In the genomic region with DNA sequence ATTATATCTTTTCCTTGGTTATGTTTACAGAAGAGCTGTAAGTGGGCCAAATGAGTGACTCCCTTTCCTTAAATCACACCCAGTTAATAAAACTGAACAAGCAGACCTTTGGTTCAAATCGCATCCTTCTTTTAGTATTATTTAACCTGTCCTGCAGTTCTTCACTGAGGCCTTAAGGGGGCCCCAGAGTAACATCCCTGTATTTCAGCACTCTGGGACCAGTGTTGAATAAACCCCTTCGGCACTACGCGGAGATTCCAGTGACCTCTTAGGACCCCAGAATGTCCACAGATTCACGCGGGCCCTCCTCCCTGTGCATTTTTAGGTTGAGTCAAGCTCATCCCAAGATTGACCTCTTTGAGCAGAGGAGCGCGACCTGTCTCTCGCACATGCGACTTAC, we compare ENCODE assay signal across 12 mouse cellular contexts.
DNase-seq lines count a peak whose midpoint lies in the region; ATAC-seq and TF ChIP-seq lines count a peak whose summit lies in the region.
"Had no signal": no experiment of that assay in that cellular context is flagged by ENCODE, and none has a peak within 500 bp of the region (broad histone marks: within the 10 kb centered on the region; RNA-seq: fewer than 3 reads in every experiment).

No protein-coding gene starts in this region.

- no peaks in the 10 kb centered on the region for H3K27me3 ChIP-seq in hindbrain, postnatal 0 days (ENCODE audit: insufficient read depth, low read length)
- no peaks in the 10 kb centered on the region for H3K27me3 ChIP-seq in hindbrain, embryonic 10.5 days (ENCODE audit: insufficient read depth, poor library complexity, severe bottlenecking)
- no peaks in the 10 kb centered on the region for H3K27me3 ChIP-seq in testis, adult 2 months (ENCODE audit: control insufficient read depth, insufficient read depth, low read length)
- no peaks in the 10 kb centered on the region for H3K27me3 ChIP-seq in embryonic facial prominence, embryonic 10.5 days (replicated peaks; ENCODE audit: low read depth, poor library complexity, severe bottlenecking)
- H3K27me3 ChIP-seq in midbrain, embryonic 15.5 days (replicated peaks): no peaks in the 10 kb centered on the region
- H3K27me3 ChIP-seq: liver, embryonic 15.5 days had no signal

- H3K9ac ChIP-seq in hindbrain, postnatal 0 days (replicated peaks; ENCODE audit: low read length): no peak overlapping the region
- H3K9ac ChIP-seq in midbrain, embryonic 15.5 days: no peak overlapping the region
- H3K9ac ChIP-seq: forebrain, postnatal 0 days; liver, embryonic 15.5 days had no signal

- TF ChIP-seq POLR2A in testis, adult 2 months (IDR thresholded peaks at IDR 0.05; ENCODE audit: control insufficient read depth, low read depth, low read length): no peak

- no peak overlapping the region for H3K4me3 ChIP-seq in hindbrain, postnatal 0 days (ENCODE audit: low read length)
- no peak overlapping the region for H3K4me3 ChIP-seq in hindbrain, embryonic 10.5 days
- peak overlapping the region; percentile 44 for H3K4me3 ChIP-seq in testis, adult 2 months (ENCODE audit: control insufficient read depth, low read depth, low read length)
- no peak overlapping the region for H3K4me3 ChIP-seq in embryonic facial prominence, embryonic 10.5 days
- no peak overlapping the region for H3K4me3 ChIP-seq in midbrain, embryonic 15.5 days
- H3K4me3 ChIP-seq: liver, embryonic 15.5 days; myocyte had no signal

- no peaks in the 10 kb centered on the region for H3K36me3 ChIP-seq in hindbrain, postnatal 0 days (ENCODE audit: insufficient read depth, low read length)
- H3K36me3 ChIP-seq in hindbrain, embryonic 10.5 days: no peaks in the 10 kb centered on the region
- no peaks in the 10 kb centered on the region for H3K36me3 ChIP-seq in testis, adult 2 months (ENCODE audit: control insufficient read depth, insufficient read depth, low read length)
- no peaks in the 10 kb centered on the region for H3K36me3 ChIP-seq in embryonic facial prominence, embryonic 10.5 days (replicated peaks)
- H3K36me3 ChIP-seq in midbrain, embryonic 15.5 days (replicated peaks): no peaks in the 10 kb centered on the region
- H3K36me3 ChIP-seq: liver, embryonic 15.5 days had no signal

- TF ChIP-seq CTCF in hindbrain, postnatal 0 days (IDR thresholded peaks at IDR 0.05; ENCODE audit: low read depth): peak; percentile 23; the same call in 1 of the 2 replicates
- TF ChIP-seq CTCF in testis, adult 2 months (IDR thresholded peaks at IDR 0.05; ENCODE audit: control insufficient read depth, insufficient read depth, insufficient replicate concordance, low read depth, low read length): 0 out of 2 replicates have a peak, but pooled peaks have one; percentile 2

- no peaks in the 10 kb centered on the region for H3K9me3 ChIP-seq in hindbrain, postnatal 0 days (ENCODE audit: low read length)
- H3K9me3 ChIP-seq in hindbrain, embryonic 10.5 days: no peaks in the 10 kb centered on the region
- H3K9me3 ChIP-seq in embryonic facial prominence, embryonic 10.5 days: no peaks in the 10 kb centered on the region
- H3K9me3 ChIP-seq in midbrain, embryonic 15.5 days: no peaks in the 10 kb centered on the region
- H3K9me3 ChIP-seq: liver, embryonic 15.5 days had no signal

- no peak overlapping the region for H3K27ac ChIP-seq in hindbrain, postnatal 0 days
- no peak overlapping the region for H3K27ac ChIP-seq in hindbrain, embryonic 10.5 days
- H3K27ac ChIP-seq in testis, adult 2 months (ENCODE audit: control insufficient read depth, insufficient read depth, low read depth, low read length): no peak overlapping the region
- H3K27ac ChIP-seq in embryonic facial prominence, embryonic 10.5 days (replicated peaks): no peak overlapping the region
- H3K27ac ChIP-seq in midbrain, embryonic 15.5 days: no peak overlapping the region
- H3K27ac ChIP-seq: liver, embryonic 15.5 days had no signal

- H3K4me2 ChIP-seq in hindbrain, postnatal 0 days (ENCODE audit: low read depth, low read length): no peak overlapping the region
- no peak overlapping the region for H3K4me2 ChIP-seq in midbrain, embryonic 15.5 days
- H3K4me2 ChIP-seq: liver, embryonic 15.5 days had no signal

- no peak for DNase-seq in hindbrain, postnatal 0 days (ENCODE audit: low spot score)
- DNase-seq in hindbrain, embryonic 10.5 days (ENCODE audit: low spot score): no peak
- DNase-seq in testis, postnatal 10 days (ENCODE audit: low spot score): no peak
- DNase-seq in embryonic facial prominence, embryonic 10.5 days (ENCODE audit: low spot score): peak; percentile 13
- DNase-seq in testis, postnatal 14 days (ENCODE audit: low spot score): peak; percentile 11
- no peak for DNase-seq in right cerebral cortex, adult 2 months (ENCODE audit: low spot score in 2 of 2)
- DNase-seq: forebrain, postnatal 0 days; spleen, adult 18-20 months had no signal

- no peak for ATAC-seq in hindbrain, postnatal 0 days
- no peak for ATAC-seq in midbrain, embryonic 15.5 days (replicated peaks)
- ATAC-seq: forebrain, postnatal 0 days had no signal

- H3K4me1 ChIP-seq in hindbrain, postnatal 0 days (ENCODE audit: insufficient read depth, low read length): no peaks in the 10 kb centered on the region
- no peaks in the 10 kb centered on the region for H3K4me1 ChIP-seq in hindbrain, embryonic 10.5 days (replicated peaks)
- H3K4me1 ChIP-seq in testis, adult 2 months (ENCODE audit: control insufficient read depth, insufficient read depth, low read length): peaks cover 3% of the 10 kb centered on the region; the same call in 1 of the 2 replicates
- no peaks in the 10 kb centered on the region for H3K4me1 ChIP-seq in embryonic facial prominence, embryonic 10.5 days
- H3K4me1 ChIP-seq in midbrain, embryonic 15.5 days: no peaks in the 10 kb centered on the region
- H3K4me1 ChIP-seq: liver, embryonic 15.5 days had no signal

- WGBS in hindbrain, postnatal 0 days: 65% methylated on average over 10 of the region's 10 CpGs
- WGBS in hindbrain, embryonic 10.5 days: 67% methylated on average over 10 of the region's 10 CpGs
- WGBS in embryonic facial prominence, embryonic 10.5 days: 60% methylated on average over 10 of the region's 10 CpGs
- WGBS in midbrain, embryonic 15.5 days: 67% methylated on average over 10 of the region's 10 CpGs

Comparison
In these comparisons a context has a peak if more than half of its experiments do, and no peak if none do; other contexts are left out.
1. DNase-seq: peak in embryonic facial prominence, embryonic 10.5 days (single experiment) and testis, postnatal 14 days (single experiment); none in hindbrain, postnatal 0 days (single experiment), hindbrain, embryonic 10.5 days (single experiment), testis, postnatal 10 days (single experiment) and right cerebral cortex, adult 2 months (0 of 2).